Mouse (Mus musculus): ENCODE results near the gene Pdcd11.

The Pdcd11 gene

DNA sequence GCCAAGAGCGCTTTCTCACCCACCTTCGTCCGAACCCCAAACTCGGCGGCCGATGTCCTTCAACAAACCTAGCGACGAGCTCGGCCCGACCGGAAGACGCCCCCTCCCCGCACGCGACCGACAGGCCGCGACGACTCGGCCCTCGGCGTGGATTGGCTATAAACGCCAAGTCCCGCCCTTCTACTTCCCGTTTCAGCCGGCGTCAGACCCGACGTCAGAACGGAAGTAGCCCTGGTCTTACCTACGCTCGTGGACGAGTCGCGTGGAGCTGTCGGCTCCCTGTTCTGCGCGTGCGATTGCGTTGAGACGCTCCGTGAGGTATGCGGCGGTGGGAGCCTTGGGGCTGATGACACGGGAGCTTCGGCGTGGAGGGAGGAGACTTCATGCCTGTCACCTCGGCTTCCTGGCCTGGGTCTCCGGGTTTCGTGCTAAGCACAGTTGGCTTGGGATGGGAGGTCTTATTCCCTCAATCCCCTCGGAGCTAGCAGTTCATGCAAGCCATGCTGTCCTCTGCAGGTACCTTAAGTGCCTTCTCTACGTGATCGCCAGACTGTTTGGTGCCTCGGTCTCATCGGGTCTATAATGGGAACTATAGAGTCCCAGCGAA lies at the start of gene Pdcd11, which contains the start of gene Usmg5:
Gene Pdcd11, plus strand, starts transcription at position 219 of the 607 bp plus-strand sequence.
Gene Usmg5, minus strand, starts transcription at position 98 of the 607 bp plus-strand sequence.
- peak; percentile 96 for DNase-seq

DNA sequence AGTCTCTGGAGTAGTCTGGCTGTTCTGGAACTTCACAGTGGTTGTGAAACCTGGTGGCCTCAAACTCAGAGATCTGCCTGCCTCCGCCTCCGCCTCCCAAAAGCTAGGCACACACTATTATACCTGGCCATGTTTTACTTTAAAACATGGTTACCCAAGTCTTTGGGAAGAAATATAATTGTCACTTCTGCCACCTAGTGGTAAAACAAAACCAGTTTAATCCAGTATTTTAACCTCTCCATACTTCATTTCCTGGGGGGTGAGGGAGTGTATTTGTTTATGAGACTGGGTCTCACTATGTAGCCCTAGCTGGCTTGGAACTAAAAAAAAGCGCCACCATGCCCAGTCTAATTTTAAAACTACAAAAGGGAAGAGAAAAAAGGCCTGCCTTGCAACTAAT lies 47.0 kb upstream of the Pdcd11 start:
- no peak for DNase-seq

- DNase-seq: no peak
Measured at GRCm38 (mm10) chr19:47046343-47046742, 44.2 kb upstream of the Pdcd11 start.

DNA sequence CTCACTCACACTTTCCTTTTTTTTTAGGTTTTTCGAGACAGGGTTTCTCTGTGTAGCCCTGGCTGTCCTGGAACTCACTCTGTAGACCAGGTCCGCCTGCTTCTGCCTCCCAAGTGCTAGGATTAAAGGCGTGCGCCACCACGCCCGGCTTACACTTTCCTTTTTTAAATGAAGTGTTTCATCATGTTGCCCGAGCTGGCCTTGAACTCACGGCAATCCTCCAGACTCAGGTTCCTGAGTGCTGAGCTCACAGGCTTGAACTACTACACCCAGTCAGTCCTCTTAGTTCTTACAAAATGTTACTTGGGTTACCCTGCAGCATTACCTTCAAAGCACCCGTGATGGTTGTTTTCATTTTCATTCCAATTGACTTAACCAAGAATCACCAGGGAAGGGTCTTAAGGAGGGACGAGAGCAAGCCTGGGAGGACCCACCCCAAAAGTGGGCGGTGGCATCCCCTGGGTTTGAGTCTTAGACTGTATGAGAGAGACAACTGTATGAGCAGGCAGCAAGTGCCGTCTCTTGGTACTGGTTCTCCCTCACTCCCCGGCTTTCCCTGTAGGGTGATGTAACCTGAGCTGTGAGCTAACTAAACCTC lies 43.2 kb upstream of the Pdcd11 start:
- DNase-seq: no peak

- DNase-seq: no peak
Measured at GRCm38 (mm10) chr19:47049061-47049460, 41.5 kb upstream of the Pdcd11 start.

- peak; percentile 7 for DNase-seq
Measured at GRCm38 (mm10) chr19:47049840-47050239, 40.7 kb upstream of the Pdcd11 start.

GRCm38 (mm10) chr19:47050271-47051032 lies 40.1 kb upstream of the Pdcd11 start, which contains the start of gene Pcgf6:
Pcgf6 (minus strand) TSS chr19:47050906.
- DNase-seq: peak; percentile 90

DNA sequence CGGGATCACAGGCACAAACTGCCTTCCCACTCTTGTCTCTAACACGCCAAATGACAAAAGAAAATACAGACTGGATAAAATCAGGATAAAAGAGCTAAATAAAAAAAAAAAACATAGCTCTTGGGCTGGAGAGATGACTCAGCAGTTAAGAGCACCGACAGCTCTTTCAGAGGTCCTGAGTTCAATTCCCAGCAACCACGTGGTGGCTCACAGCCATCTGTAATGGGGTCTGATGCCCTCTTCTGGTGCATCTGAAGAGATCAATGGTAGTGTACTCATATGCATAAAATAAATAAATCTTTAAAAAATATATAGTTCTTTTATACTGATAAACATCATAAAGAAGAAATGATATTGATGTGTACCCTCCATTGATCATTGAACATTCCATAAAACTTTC lies 37.6 kb upstream of the Pdcd11 start:
- no peak for DNase-seq

DNA sequence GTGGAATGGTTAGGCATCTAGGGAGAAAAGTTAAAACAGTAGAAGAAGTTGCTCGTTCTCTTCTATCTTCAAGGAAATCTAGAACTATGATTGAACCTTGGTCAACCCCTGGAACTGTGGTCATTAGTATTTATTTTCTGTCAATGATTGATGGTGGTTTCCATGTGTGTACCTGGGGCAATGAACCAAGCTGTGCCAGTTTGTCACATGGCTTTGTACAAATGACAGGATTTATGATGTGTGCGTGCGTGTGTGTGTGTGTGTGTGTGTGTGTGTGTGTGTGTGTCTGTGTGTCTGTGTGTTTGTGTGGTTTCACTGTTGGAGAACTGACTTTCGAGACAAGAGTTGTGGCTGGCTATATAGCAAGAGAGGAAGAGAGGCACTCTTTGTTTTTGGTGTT lies 37.1 kb upstream of the Pdcd11 start:
- no peak for DNase-seq

- DNase-seq: no peak
Measured at GRCm38 (mm10) chr19:47057684-47058083, 32.9 kb upstream of the Pdcd11 start.

GRCm38 (mm10) chr19:47065860-47066259 lies 24.7 kb upstream of the Pdcd11 start:
- no peak for DNase-seq

DNA sequence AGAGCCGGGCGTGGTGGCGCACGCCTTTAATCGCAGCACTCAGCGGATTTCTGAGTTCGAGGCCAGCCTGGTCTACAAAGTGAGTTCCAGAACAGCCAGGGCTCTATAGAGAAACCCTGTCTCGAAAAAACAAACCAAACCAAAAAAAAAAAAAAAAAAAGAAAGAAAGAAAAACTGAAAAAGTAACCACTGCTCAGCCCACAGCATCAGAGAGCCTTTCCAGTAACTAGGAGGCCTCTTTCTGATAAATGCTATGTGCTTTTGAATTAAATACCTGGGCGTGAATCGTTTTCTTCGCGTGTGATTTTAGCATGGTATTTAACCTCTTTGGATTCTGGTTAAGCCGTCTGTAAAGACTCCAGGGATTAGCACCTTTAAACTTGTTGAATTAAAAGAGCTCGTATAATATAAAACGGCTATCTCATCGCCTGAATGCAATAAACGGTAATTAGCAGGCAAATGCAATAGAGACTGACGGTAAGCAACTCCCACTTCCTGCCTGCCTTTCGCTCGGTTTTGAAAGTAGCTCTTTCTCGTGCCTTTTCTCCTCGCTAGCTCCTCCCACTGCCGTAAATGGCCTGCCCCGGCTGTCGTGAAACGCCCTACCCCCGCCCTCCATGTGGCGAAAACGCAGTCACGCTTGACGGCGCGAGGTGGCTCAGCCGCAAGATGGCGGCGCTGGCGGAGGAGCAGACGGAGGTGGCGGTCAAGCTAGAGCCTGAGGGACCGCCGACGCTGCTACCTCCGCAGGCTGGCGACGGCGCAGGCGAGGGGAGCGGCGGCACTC lies 23.3 kb upstream of the Pdcd11 start, which contains the start of gene Taf5:
Gene Taf5, plus strand, starts transcription at position 651 of the 787 bp plus-strand sequence.
- peak; percentile 98 for DNase-seq

- peak; percentile 91 for DNase-seq
Measured at GRCm38 (mm10) chr19:47067924-47068611, 22.5 kb upstream of the Pdcd11 start.

- no peak for DNase-seq
Measured at GRCm38 (mm10) chr19:47088226-47088625, 2.3 kb upstream of the Pdcd11 start.

GRCm38 (mm10) chr19:47089718-47090525 lies 646 bp upstream of the Pdcd11 start:
- no peak for DNase-seq

- DNase-seq: no peak
Measured at GRCm38 (mm10) chr19:47101080-47101479, 10.5 kb downstream of the Pdcd11 start.

DNA sequence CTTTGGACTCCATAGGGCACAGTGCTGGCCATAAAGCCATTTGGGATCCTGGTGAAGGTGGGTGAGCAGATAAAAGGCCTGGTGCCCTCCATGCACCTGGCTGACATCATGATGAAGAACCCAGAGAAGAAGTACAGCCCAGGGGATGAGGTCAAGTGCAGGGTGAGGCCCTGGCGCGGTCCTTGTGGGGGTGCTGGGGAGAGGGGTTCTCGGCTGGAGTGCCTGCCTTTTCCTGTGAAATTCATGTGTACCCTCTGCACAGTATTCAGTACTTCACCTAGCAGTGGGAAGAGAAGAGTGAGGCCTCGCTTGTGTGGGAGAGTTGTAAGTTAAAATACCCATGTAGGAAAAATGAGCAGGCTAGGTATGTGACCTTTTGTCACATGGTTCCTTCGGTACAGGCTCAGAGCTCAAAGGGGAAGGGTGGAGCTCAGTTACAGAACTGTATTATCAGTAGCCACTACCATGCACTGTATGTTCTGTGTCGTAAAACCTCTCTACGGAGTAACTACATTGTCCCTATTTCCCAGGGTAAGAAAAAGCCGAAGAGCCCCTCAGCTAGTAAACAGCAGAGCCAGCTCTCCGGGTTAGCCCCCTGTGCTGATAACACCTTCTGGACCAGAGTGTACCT lies 14.2 kb downstream of the Pdcd11 start:
- no peak for DNase-seq

- no peak for DNase-seq
Measured at GRCm38 (mm10) chr19:47118634-47119033, 28.1 kb downstream of the Pdcd11 start.

- DNase-seq: peak; percentile 21
Measured at GRCm38 (mm10) chr19:47121054-47121453, 30.5 kb downstream of the Pdcd11 start.

DNA sequence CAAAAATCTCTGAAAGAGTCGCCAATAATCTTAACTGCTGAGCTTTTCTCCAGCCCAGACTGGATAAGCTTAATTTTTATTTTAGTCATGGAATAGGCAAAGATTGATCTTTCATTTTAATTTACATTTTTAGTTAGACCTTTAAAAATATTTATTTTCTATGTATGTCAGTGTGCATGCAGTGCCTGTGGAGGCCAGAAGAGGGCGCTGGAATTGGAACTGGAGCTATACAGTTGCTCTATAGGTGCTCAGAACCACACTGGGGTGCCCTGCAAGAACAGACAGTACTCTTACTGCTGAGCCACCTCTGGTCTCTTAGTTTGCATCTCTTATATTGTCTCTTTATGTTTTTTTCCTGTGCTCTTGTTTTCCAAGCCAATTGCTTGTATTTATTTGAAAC lies 32.2 kb downstream of the Pdcd11 start:
- DNase-seq: peak; percentile 54

DNA sequence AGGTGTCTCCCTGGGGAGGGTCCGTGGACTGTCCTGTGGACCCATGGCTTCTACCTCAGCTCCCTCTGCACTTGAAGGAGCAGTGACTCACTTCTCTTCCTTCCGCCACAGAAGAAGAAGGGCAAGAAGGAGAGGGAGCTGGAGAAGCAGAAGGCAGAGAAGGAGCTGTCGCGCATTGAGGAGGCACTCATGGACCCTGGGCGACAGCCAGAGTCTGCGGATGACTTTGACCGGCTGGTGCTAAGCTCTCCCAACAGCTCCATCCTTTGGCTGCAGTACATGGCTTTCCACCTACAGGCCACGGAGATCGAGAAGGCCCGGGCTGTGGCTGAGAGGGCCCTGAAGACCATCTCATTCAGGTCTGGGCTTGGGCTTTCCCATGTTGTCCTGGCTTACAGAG lies 37.6 kb downstream of the Pdcd11 start:
- no peak for DNase-seq
